Comparison of ENCODE assay signal across 9 mouse cellular contexts in genomic region chr4:58206115-58206945, GRCm38 (mm10). TPM values are rescaled to one million over a fixed set of nuclear protein-coding genes. Genes with fewer than 3 reads are reported as not detected.
DNase-seq lines count a peak whose midpoint lies in the region; ATAC-seq and TF ChIP-seq lines count a peak whose summit lies in the region.
"Had no signal": no experiment of that assay in that cellular context is flagged by ENCODE, and none has a peak within 500 bp of the region (broad histone marks: within the 10 kb centered on the region; RNA-seq: fewer than 3 reads in every experiment).

TSS of gene Svep1 (minus strand) at chr4:58206859.

- H3K4me3 ChIP-seq in left cerebral cortex, adult 2 months, result peak within 1 kb of the TSS; percentile 42
- peak within 1 kb of the TSS; percentile 53 for H3K4me3 ChIP-seq in hindbrain, embryonic 14.5 days (replicated peaks; ENCODE audit: low read length)
- H3K4me3 ChIP-seq in liver, adult 2 months (ENCODE audit: insufficient read depth, low read depth, low read length), result peak within 1 kb of the TSS; percentile 59; the same call in 1 of the 2 replicates
- peak within 1 kb of the TSS; percentile 62 for H3K4me3 ChIP-seq in midbrain, postnatal 0 days (ENCODE audit: low read depth, low read length)

- WGBS in hindbrain, embryonic 14.5 days, result 1% methylated on average over 47 of the region's 47 CpGs
- 2% methylated on average over 47 of the region's 47 CpGs for WGBS in liver, adult 2 months
- 1% methylated on average over 44 of the region's 47 CpGs for WGBS in midbrain, postnatal 0 days

- intact Hi-C loops in left cerebral cortex, adult 2 months (cut with DNase I), result no loop called here

- peak in 1 of 2 experiments; percentile 19 for DNase-seq in left cerebral cortex, adult 2 months (ENCODE audit: extremely low spot score in 1 of 2, low spot score in 2 of 2)
- DNase-seq in left cerebral cortex, adult 9 months (ENCODE audit: low spot score in 2 of 2), result no peak
- peak; percentile 68 for DNase-seq in cerebellum, adult 8-10 months
- DNase-seq in gastrocnemius, adult 18-20 months (ENCODE audit: low spot score), result peak; percentile 46
- no peak for DNase-seq in hindbrain, embryonic 14.5 days (ENCODE audit: low spot score)
- no peak for DNase-seq in liver, adult 2 months (ENCODE audit: extremely low read depth, low read depth, low spot score)
- DNase-seq in midbrain, postnatal 0 days (ENCODE audit: low spot score), result peak; percentile 21

- TF ChIP-seq CTCF in left cerebral cortex, adult 2 months (IDR thresholded peaks at IDR 0.05), result no peak; the same call in 1 of the 2 replicates
- no peak for TF ChIP-seq CTCF in liver, adult 2 months (IDR thresholded peaks at IDR 0.05; ENCODE audit: low read depth, low read length)
- no peak; the same call in 1 of the 2 replicates for TF ChIP-seq CTCF in midbrain, postnatal 0 days (IDR thresholded peaks at IDR 0.05)

- H3K36me3 ChIP-seq in hindbrain, embryonic 14.5 days (replicated peaks; ENCODE audit: control insufficient read depth, insufficient read depth), result no peaks in the 10 kb centered on the region
- H3K36me3 ChIP-seq in liver, adult 2 months (ENCODE audit: control insufficient read depth, insufficient read depth, low read length), result no peaks in the 10 kb centered on the region
- no peaks in the 10 kb centered on the region for H3K36me3 ChIP-seq in midbrain, postnatal 0 days (ENCODE audit: insufficient read depth, low read length)

- no peak within 1 kb of the TSS for H3K27ac ChIP-seq in left cerebral cortex, adult 2 months
- no peak within 1 kb of the TSS for H3K27ac ChIP-seq in hindbrain, embryonic 14.5 days
- no peak within 1 kb of the TSS for H3K27ac ChIP-seq in liver, adult 2 months (replicated peaks; ENCODE audit: insufficient read depth, low read depth, low read length)
- peak within 1 kb of the TSS; percentile 26; the same call in 1 of the 2 replicates for H3K27ac ChIP-seq in midbrain, postnatal 0 days (ENCODE audit: low read depth, low read length)

- no peaks in the 10 kb centered on the region for H3K9me3 ChIP-seq in hindbrain, embryonic 14.5 days (ENCODE audit: control insufficient read depth, low read length)
- H3K9me3 ChIP-seq in midbrain, postnatal 0 days (ENCODE audit: low read length), result no peaks in the 10 kb centered on the region

- H3K4me2 ChIP-seq in hindbrain, embryonic 14.5 days (replicated peaks), result peak within 1 kb of the TSS; percentile 98
- H3K4me2 ChIP-seq in midbrain, postnatal 0 days (ENCODE audit: low read depth, low read length, poor library complexity, severe bottlenecking), result peak within 1 kb of the TSS; percentile 98

- H3K9ac ChIP-seq in hindbrain, embryonic 14.5 days, result peak within 1 kb of the TSS; percentile 55
- no peak within 1 kb of the TSS for H3K9ac ChIP-seq in liver, adult 2 months (ENCODE audit: low read depth, low read length)
- H3K9ac ChIP-seq in midbrain, postnatal 0 days (replicated peaks; ENCODE audit: low read length, poor library complexity, severe bottlenecking), result peak within 1 kb of the TSS; percentile 55

- peak; percentile 71; the same call in 1 of the 2 replicates for ATAC-seq in hindbrain, embryonic 14.5 days (ENCODE audit: low FRiP score)
- ATAC-seq in midbrain, postnatal 0 days (ENCODE audit: low FRiP score), result peak; percentile 72
- no peak for ATAC-seq in CD4-positive, CD25-positive, alpha-beta regulatory T cell, adult 4 months

- TF ChIP-seq POLR2A in liver, adult 2 months (IDR thresholded peaks at IDR 0.05; ENCODE audit: extremely low read depth, insufficient read depth, low read length), result no peak

- H3K79me2 ChIP-seq in liver, adult 2 months (ENCODE audit: control insufficient read depth, insufficient read depth, low read length), result no peaks in the 10 kb centered on the region

- H3K4me1 ChIP-seq in hindbrain, embryonic 14.5 days (replicated peaks; ENCODE audit: control insufficient read depth, insufficient read depth, low read length), result peaks cover 7% of the 10 kb centered on the region; the same call in 1 of the 2 replicates
- H3K4me1 ChIP-seq in liver, adult 2 months (ENCODE audit: control insufficient read depth, insufficient read depth, low read length), result no peaks in the 10 kb centered on the region; the same call in 1 of the 2 replicates
- H3K4me1 ChIP-seq in midbrain, postnatal 0 days (ENCODE audit: insufficient read depth, low read length), result no peaks in the 10 kb centered on the region

- H3K27me3 ChIP-seq in hindbrain, embryonic 14.5 days (ENCODE audit: control insufficient read depth, insufficient read depth, low read length), result peaks cover 32% of the 10 kb centered on the region
- peaks cover 7% of the 10 kb centered on the region; the same call in 1 of the 2 replicates for H3K27me3 ChIP-seq in liver, adult 2 months (ENCODE audit: control insufficient read depth, insufficient read depth, low read length)
- peaks cover 9% of the 10 kb centered on the region for H3K27me3 ChIP-seq in midbrain, postnatal 0 days (ENCODE audit: insufficient read depth, low read length)

RNA-seq across cellular contexts. Expression of gene Svep1, which starts in this region (rescaled TPM):
- total RNA-seq in left cerebral cortex, adult 2 months (2021), result 1 to 10 TPM in 1 of 2 experiments, under 1 TPM in 1; 0.77 to 1.0 TPM
- total RNA-seq in gastrocnemius, adult 18-20 months (2021), result 1 to 10 TPM; 5.7 to 6.3 TPM
- 0.62 and 0.64 TPM in 2 replicates for polyA plus RNA-seq in hindbrain, embryonic 14.5 days (2014; fragmentation: Nextera tagmentation; extraction: Ambion mirVana)
- 0.46 and 0.60 TPM in 2 replicates for total RNA-seq in liver, adult 2 months (2014; rRNA removed)
- 0.12 and 0.20 TPM in 2 replicates for polyA plus RNA-seq in liver, adult 2 months (2012; rRNA removed)
- total RNA-seq in midbrain, postnatal 0 days (2014; rRNA removed), result 5.7 and 5.9 TPM in 2 replicates
- polyA plus RNA-seq in midbrain, postnatal 0 days (2015; fragmentation: Nextera tagmentation; extraction: Ambion mirVana), result 0.75 and 0.85 TPM in 2 replicates
- under 1 TPM in 1 of 2 experiments, not detected in 1; 0.03 TPM for polyA plus RNA-seq in CD4-positive, CD25-positive, alpha-beta regulatory T cell, adult 4 months (2017; shearing (Covaris generic))
- total RNA-seq: MEL had no signal

Comparison
In these comparisons a context has a peak if more than half of its experiments do, and no peak if none do; other contexts are left out.
1. Peak in ATAC-seq, H3K4me3 ChIP-seq, H3K9ac ChIP-seq and H3K4me2 ChIP-seq in hindbrain, embryonic 14.5 days; RNA of the gene not detected or under 1 TPM.
2. DNase-seq: peak in cerebellum, adult 8-10 months (single experiment), gastrocnemius, adult 18-20 months (single experiment) and midbrain, postnatal 0 days (single experiment); none in left cerebral cortex, adult 9 months (0 of 2), hindbrain, embryonic 14.5 days (single experiment) and liver, adult 2 months (single experiment).
3. Peak in every context shown above with its lines, with median percentiles within 50 percentile points of each other: H3K4me3 ChIP-seq.